Mouse (Mus musculus): ENCODE measurements at regions not wholly inside any gene's neighbourhood (a gene's known extent, or its start where the extent isn't known, plus 50 kb on each side); places are given as distances from the start of the nearest gene placed in this dataset.

DNA sequence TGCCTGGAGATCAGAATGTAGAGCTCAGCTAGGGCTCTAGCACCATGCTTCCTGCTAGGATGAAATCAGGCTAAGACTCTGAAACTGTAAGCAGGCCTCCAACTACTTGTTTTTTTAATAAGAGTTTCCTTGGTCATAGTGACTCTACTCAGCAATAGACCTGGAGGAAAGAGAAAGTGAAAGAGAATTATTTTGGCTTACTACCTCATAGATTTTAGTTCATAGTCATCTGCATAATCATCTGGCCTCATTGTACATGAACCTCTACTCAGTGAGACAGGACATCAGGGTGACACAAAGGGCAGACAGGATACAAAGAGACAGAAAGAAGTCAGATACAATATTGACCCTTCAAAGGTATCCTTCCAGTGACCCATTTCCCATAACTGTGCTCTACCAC is 156.3 kb upstream of the Klf6 start:
- H3K27ac ChIP-seq: no peak overlapping the region
- DNase-seq (ENCODE audit: low spot score): no peak
- no peak overlapping the region for H3K4me3 ChIP-seq
- H3K36me3 ChIP-seq: no peaks in the 10 kb centered on the region
- no peaks in the 10 kb centered on the region for H3K9me3 ChIP-seq
- H3K4me1 ChIP-seq: no peaks in the 10 kb centered on the region
- H3K27me3 ChIP-seq (ENCODE audit: insufficient read depth, poor library complexity, severe bottlenecking): no peaks in the 10 kb centered on the region

- Histone ChIP-seq H3K27ac (no peak overlapping the region), H3K4me1 (no peaks in the 10 kb centered on the region), H3K36me3 (no peaks in the 10 kb centered on the region), H3K4me3 (no peak overlapping the region), H3K27me3 (ENCODE audit: insufficient read depth, poor library complexity, severe bottlenecking) (no peaks in the 10 kb centered on the region), H3K9me3 (no peaks in the 10 kb centered on the region)
- 78% methylated on average over 1 of the region's 1 CpGs for WGBS
- no peak for DNase-seq (ENCODE audit: low spot score)
Measured at GRCm38 (mm10) chr13:5711646-5712045, 149.6 kb upstream of the Klf6 start.

DNA sequence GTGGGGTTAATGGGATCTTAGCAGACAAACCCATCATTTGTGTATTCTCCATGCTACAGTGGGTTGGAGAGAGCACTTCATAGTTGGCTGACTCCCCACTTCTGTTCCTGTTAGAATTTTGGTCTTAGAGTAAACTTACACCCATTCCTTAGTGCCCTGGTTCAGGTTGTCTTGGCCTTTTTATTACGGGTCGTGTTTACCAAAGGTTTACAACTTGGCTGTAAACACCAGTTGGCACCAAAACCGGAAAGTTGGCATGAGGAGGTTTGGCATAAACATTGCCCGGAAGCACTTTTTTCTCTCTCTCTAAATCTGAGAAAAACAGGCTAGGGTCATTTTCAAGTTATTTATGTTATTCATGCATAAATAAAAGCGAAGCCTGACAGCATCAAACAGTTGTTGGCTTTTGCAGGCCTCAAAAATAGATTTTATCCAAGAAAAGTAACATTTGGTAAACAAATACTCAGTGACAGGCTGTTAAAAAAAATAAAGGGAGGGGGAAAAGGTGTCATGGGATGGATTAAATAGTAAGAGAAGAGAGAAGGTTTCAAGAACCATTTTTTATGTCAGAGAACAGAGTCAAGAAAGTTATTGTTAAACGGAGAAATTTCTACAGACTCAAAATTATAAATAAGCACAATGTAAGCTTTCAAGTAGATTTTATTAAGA is 148.0 kb upstream of the Klf6 start:
- no peaks in the 10 kb centered on the region for H3K36me3 ChIP-seq
- H3K27ac ChIP-seq: no peak overlapping the region
- no peaks in the 10 kb centered on the region for H3K27me3 ChIP-seq (ENCODE audit: insufficient read depth, poor library complexity, severe bottlenecking)
- H3K4me3 ChIP-seq: no peak overlapping the region
- DNase-seq (ENCODE audit: low spot score): no peak
- H3K4me1 ChIP-seq: no peaks in the 10 kb centered on the region
- WGBS: 77% methylated on average over 6 of the region's 6 CpGs
- H3K9me3 ChIP-seq: no peaks in the 10 kb centered on the region

DNA sequence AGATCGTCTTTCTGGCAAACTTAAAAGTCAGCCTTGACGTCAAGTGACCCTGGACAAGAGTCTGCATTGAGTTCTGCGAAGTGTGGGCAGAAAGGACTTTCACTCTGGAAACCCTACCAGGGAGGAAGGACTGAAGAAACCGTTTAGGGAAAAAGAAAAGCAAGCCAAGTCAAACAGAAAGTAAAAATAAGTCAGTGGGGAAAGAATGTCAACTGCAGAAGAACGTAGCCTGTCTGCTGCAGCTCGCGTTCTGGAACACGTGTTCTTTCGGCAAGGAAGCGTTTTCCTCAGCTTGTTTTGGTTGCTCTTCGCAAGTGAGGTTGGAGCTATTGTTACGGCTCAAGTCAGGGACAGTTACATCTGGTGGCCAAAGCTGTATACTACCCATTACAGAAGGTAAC is 147.1 kb upstream of the Klf6 start:
- WGBS: 69% methylated on average over 12 of the region's 12 CpGs
- Histone ChIP-seq H3K27me3 (ENCODE audit: insufficient read depth, poor library complexity, severe bottlenecking) (no peaks in the 10 kb centered on the region), H3K4me3 (no peak overlapping the region), H3K36me3 (no peaks in the 10 kb centered on the region), H3K4me1 (no peaks in the 10 kb centered on the region), H3K27ac (no peak overlapping the region), H3K9me3 (no peaks in the 10 kb centered on the region)
- no peak for DNase-seq (ENCODE audit: low spot score)

DNA sequence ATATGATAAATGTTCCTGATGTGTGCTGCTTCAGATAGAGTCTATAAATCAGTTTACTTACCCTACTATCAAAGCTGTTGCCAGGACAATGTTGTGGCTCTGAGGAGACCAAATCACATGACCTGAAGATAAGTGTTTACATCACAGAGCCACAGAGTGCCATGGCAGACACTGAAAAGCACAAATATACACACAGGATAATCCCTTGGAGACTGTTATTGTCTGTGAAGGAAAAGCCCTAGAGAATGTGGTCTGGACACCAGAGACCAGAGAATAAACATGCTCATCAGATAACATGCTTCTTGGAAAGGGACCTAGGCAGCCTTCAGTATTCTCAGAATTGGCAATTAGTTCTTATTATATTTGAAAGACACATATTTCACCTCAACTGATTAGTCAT is 146.5 kb upstream of the Klf6 start:
- Histone ChIP-seq H3K27ac (no peak overlapping the region), H3K36me3 (no peaks in the 10 kb centered on the region), H3K4me3 (no peak overlapping the region), H3K9me3 (no peaks in the 10 kb centered on the region), H3K27me3 (ENCODE audit: insufficient read depth, poor library complexity, severe bottlenecking) (no peaks in the 10 kb centered on the region), H3K4me1 (no peaks in the 10 kb centered on the region)
- no peak for DNase-seq (ENCODE audit: low spot score)

DNA sequence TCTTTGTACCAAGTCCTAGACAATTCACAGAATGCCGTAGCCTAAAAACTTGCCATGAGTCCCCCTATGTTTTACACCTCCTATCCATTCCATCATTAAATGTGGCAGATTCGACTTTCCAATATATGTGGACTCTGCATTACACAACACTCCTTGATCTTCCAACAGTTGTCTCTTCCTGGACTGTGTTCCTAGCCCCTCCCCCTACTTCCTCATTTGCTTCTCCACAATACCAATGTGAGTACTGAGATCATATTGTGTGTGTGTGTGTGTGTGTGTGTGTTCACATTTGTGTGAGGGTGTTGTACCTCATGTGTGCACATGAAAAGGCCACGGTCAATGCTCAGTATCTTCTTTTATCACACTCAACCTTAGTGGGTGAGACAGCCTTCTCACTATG is 144.5 kb upstream of the Klf6 start:
- no peaks in the 10 kb centered on the region for H3K36me3 ChIP-seq
- no peak for DNase-seq (ENCODE audit: low spot score)
- 87% methylated on average over 3 of the region's 3 CpGs for WGBS
- H3K4me3 ChIP-seq: no peak overlapping the region
- no peak overlapping the region for H3K27ac ChIP-seq
- H3K4me1 ChIP-seq: no peaks in the 10 kb centered on the region
- no peaks in the 10 kb centered on the region for H3K27me3 ChIP-seq (ENCODE audit: insufficient read depth, poor library complexity, severe bottlenecking)
- no peaks in the 10 kb centered on the region for H3K9me3 ChIP-seq

DNA sequence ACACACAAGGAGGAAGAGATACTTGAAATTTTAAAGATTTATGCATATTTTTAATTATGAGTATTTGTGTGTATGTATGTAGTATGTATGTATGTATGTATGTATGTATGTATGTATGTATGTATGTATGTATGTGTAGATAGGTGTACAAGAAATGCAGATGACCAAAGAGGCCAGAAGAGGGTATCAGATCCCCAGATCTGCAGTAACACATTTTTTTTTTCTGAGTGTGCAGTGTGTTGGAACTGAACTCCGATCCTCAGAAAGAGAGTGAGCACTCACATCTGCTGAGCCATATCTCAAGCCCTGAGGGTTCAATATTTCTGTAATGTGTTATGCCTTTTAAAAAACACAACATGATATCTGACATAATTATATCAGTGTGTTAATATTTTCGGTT is 138.0 kb upstream of the Klf6 start:
- Histone ChIP-seq H3K9me3 (no peaks in the 10 kb centered on the region), H3K27me3 (ENCODE audit: insufficient read depth, poor library complexity, severe bottlenecking) (no peaks in the 10 kb centered on the region), H3K36me3 (no peaks in the 10 kb centered on the region), H3K4me3 (no peak overlapping the region), H3K4me1 (no peaks in the 10 kb centered on the region), H3K27ac (no peak overlapping the region)
- 83% methylated on average over 2 of the region's 2 CpGs for WGBS
- no peak for DNase-seq (ENCODE audit: low spot score)

GRCm38 (mm10) chr13:5724364-5724763 is 136.9 kb upstream of the Klf6 start:
- H3K27me3 ChIP-seq (ENCODE audit: insufficient read depth, poor library complexity, severe bottlenecking): no peaks in the 10 kb centered on the region
- no peaks in the 10 kb centered on the region for H3K4me1 ChIP-seq
- H3K4me3 ChIP-seq: no peak overlapping the region
- DNase-seq (ENCODE audit: low spot score): no peak
- 52% methylated on average over 1 of the region's 1 CpGs for WGBS
- no peak overlapping the region for H3K27ac ChIP-seq
- no peaks in the 10 kb centered on the region for H3K36me3 ChIP-seq
- no peaks in the 10 kb centered on the region for H3K9me3 ChIP-seq

GRCm38 (mm10) chr13:5725984-5726383 is 135.3 kb upstream of the Klf6 start:
- Histone ChIP-seq H3K36me3 (no peaks in the 10 kb centered on the region), H3K27ac (no peak overlapping the region), H3K27me3 (ENCODE audit: insufficient read depth, poor library complexity, severe bottlenecking) (no peaks in the 10 kb centered on the region), H3K4me1 (no peaks in the 10 kb centered on the region), H3K4me3 (no peak overlapping the region), H3K9me3 (no peaks in the 10 kb centered on the region)
- no peak for DNase-seq (ENCODE audit: low spot score)
- 75% methylated on average over 4 of the region's 4 CpGs for WGBS

DNA sequence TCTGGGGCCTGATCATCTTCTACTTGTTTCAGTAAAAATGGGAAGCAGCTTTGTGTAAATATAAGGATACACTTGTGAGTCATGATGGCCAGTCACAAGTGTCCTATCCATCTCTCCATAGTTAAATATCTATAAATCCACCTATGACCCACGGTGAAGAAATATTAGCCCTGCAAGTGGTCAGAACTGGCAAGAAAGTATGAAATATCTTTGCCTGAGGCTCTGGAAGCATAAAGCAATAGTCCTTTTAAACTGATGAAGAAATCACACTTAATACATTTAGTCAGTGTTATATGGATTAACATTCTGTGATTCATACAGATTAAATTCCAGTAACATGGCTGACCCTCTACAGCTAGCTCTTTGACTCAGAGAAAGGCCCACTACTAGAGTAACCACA is 134.8 kb upstream of the Klf6 start:
- Histone ChIP-seq H3K36me3 (no peaks in the 10 kb centered on the region), H3K4me1 (no peaks in the 10 kb centered on the region), H3K4me3 (no peak overlapping the region), H3K27me3 (ENCODE audit: insufficient read depth, poor library complexity, severe bottlenecking) (no peaks in the 10 kb centered on the region), H3K27ac (no peak overlapping the region), H3K9me3 (no peaks in the 10 kb centered on the region)
- 85% methylated on average over 1 of the region's 1 CpGs for WGBS
- DNase-seq (ENCODE audit: low spot score): no peak

GRCm38 (mm10) chr13:5728172-5728571 is 133.1 kb upstream of the Klf6 start:
- no peaks in the 10 kb centered on the region for H3K27me3 ChIP-seq (ENCODE audit: insufficient read depth, poor library complexity, severe bottlenecking)
- no peak overlapping the region for H3K4me3 ChIP-seq
- H3K27ac ChIP-seq: no peak overlapping the region
- no peaks in the 10 kb centered on the region for H3K4me1 ChIP-seq
- no peaks in the 10 kb centered on the region for H3K36me3 ChIP-seq
- H3K9me3 ChIP-seq: no peaks in the 10 kb centered on the region
- DNase-seq (ENCODE audit: low spot score): no peak
- WGBS: 92% methylated on average over 2 of the region's 2 CpGs

- 71% methylated on average over 1 of the region's 1 CpGs for WGBS
- DNase-seq (ENCODE audit: low spot score): no peak
- Histone ChIP-seq H3K27ac (no peak overlapping the region), H3K4me1 (no peaks in the 10 kb centered on the region), H3K4me3 (no peak overlapping the region), H3K27me3 (ENCODE audit: insufficient read depth, poor library complexity, severe bottlenecking) (no peaks in the 10 kb centered on the region), H3K36me3 (no peaks in the 10 kb centered on the region), H3K9me3 (no peaks in the 10 kb centered on the region)
Measured at GRCm38 (mm10) chr13:5728808-5729207, 132.5 kb upstream of the Klf6 start.

DNA sequence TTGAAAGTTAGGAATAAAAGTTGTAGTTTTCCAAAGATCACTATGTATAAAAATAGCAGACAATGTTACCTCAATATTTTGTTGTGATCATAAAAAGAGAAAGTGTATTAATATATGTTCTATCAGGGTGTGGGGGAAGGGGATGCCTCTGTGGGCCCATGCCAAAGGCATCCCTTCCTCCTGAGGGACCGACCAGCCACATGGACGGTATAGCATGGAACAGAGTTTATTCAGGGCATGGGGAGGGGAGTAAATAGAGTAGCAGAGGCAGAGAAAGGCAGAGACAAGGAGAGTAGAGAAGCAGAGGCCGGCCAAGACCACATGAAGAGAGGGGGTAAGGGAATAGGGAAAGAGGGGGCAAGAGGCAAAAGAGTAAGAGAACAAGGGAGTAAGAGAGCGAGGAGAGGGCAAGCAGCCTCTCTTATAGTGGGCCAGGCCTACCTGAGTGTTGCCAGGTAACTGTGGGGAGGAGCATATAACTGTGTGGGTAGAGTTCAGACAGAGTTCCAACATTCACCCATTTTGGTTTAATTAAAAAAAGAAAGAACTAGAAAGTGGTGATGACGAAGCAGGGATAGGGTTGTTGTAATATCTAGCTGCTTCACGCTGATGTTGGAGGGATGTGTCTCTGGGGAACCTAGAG is 131.7 kb upstream of the Klf6 start:
- no peak overlapping the region for H3K27ac ChIP-seq
- no peak overlapping the region for H3K4me3 ChIP-seq
- no peaks in the 10 kb centered on the region for H3K4me1 ChIP-seq
- DNase-seq (ENCODE audit: low spot score): no peak
- whole genome bisulfite sequencing: 79% methylated on average over 6 of the region's 6 CpGs
- H3K27me3 ChIP-seq (ENCODE audit: insufficient read depth, poor library complexity, severe bottlenecking): no peaks in the 10 kb centered on the region
- H3K9me3 ChIP-seq: no peaks in the 10 kb centered on the region
- no peaks in the 10 kb centered on the region for H3K36me3 ChIP-seq

- no peak for DNase-seq (ENCODE audit: low spot score)
- Histone ChIP-seq H3K36me3 (no peaks in the 10 kb centered on the region), H3K9me3 (no peaks in the 10 kb centered on the region), H3K4me3 (no peak overlapping the region), H3K27ac (no peak overlapping the region), H3K4me1 (no peaks in the 10 kb centered on the region), H3K27me3 (ENCODE audit: insufficient read depth, poor library complexity, severe bottlenecking) (no peaks in the 10 kb centered on the region)
- 70% methylated on average over 1 of the region's 1 CpGs for WGBS
Measured at GRCm38 (mm10) chr13:5732206-5732605, 129.1 kb upstream of the Klf6 start.

Data from heart, embryonic 10.5 days (tissue).